Comparison of ENCODE assay signal across 8 mouse cellular contexts in genomic region chr7:3692987-3693808, GRCm38 (mm10). TPM values are rescaled to one million over a fixed set of nuclear protein-coding genes. Genes with fewer than 3 reads are reported as not detected.
DNase-seq lines count a peak whose midpoint lies in the region; ATAC-seq and TF ChIP-seq lines count a peak whose summit lies in the region.

Gene Mboat7, minus strand, starts transcription at chr7:3693523.

- no peak for TF ChIP-seq CTCF in lung, postnatal 0 days (IDR thresholded peaks at IDR 0.05)

- peaks cover 28% of the 10 kb centered on the region for H3K4me1 ChIP-seq in hindbrain, embryonic 10.5 days (replicated peaks)
- H3K4me1 ChIP-seq in lung, postnatal 0 days (ENCODE audit: insufficient read depth, low read depth, low read length), result 0 out of 2 replicates have a peak, but pooled peaks cover 3% of the 10 kb centered on the region

- peak within 1 kb of the TSS; percentile 96 for H3K4me2 ChIP-seq in lung, postnatal 0 days (replicated peaks; ENCODE audit: low read depth, low read length)

- H3K9ac ChIP-seq in lung, postnatal 0 days (replicated peaks; ENCODE audit: low read depth), result peak within 1 kb of the TSS; percentile 79

- under 1% methylated on average over 55 of the region's 55 CpGs for WGBS in hindbrain, embryonic 10.5 days
- WGBS in lung, postnatal 0 days, result under 1% methylated on average over 55 of the region's 55 CpGs

- DNase-seq in MN1 (ENCODE audit: low spot score), result peak; percentile 96
- peak; percentile 99 for DNase-seq in cerebellum, adult 9-10 months
- peak; percentile 96 for DNase-seq in hindbrain, embryonic 10.5 days (ENCODE audit: low spot score)
- peak; percentile 98 for DNase-seq in layer of hippocampus, adult 9-11 months
- DNase-seq in lung, postnatal 0 days (ENCODE audit: low spot score), result peak; percentile 99
- DNase-seq in ovary, postnatal 14 days (ENCODE audit: low spot score), result peak; percentile 92
- peak; percentile 99 for DNase-seq in thymus, postnatal 14 days

- peak; percentile 75 for TF ChIP-seq EP300 in lung, postnatal 0 days (IDR thresholded peaks at IDR 0.05)

- peaks cover 32% of the 10 kb centered on the region for H3K36me3 ChIP-seq in hindbrain, embryonic 10.5 days
- peaks cover 5% of the 10 kb centered on the region; the same call in 1 of the 2 replicates for H3K36me3 ChIP-seq in lung, postnatal 0 days (ENCODE audit: insufficient read depth, low read length)

- H3K9me3 ChIP-seq in hindbrain, embryonic 10.5 days, result no peaks in the 10 kb centered on the region
- no peaks in the 10 kb centered on the region for H3K9me3 ChIP-seq in lung, postnatal 0 days (ENCODE audit: low read length)

- ATAC-seq in frontal cortex, adult (ENCODE audit: low TSS enrichment), result peak; percentile 87
- peak; percentile 90 for ATAC-seq in lung, postnatal 0 days

- peak within 1 kb of the TSS; percentile 72 for H3K4me3 ChIP-seq in hindbrain, embryonic 10.5 days
- peak within 1 kb of the TSS; percentile 75 for H3K4me3 ChIP-seq in lung, postnatal 0 days (ENCODE audit: low read depth, low read length)

- H3K27ac ChIP-seq in hindbrain, embryonic 10.5 days, result peak within 1 kb of the TSS; percentile 92
- H3K27ac ChIP-seq in lung, postnatal 0 days (ENCODE audit: low read length), result peak within 1 kb of the TSS; percentile 94

- H3K27me3 ChIP-seq in hindbrain, embryonic 10.5 days (ENCODE audit: insufficient read depth, poor library complexity, severe bottlenecking), result no peaks in the 10 kb centered on the region
- H3K27me3 ChIP-seq in lung, postnatal 0 days (replicated peaks; ENCODE audit: insufficient read depth, low read length), result no peaks in the 10 kb centered on the region

RNA-seq across cellular contexts. Expression of gene Mboat7, which starts in this region (rescaled TPM):
- 38.9 and 39.2 TPM in 2 replicates for polyA plus RNA-seq in hindbrain, embryonic 10.5 days (2016; fragmentation: Nextera tagmentation; extraction: Ambion mirVana)
- 39.1 and 43.8 TPM in 2 replicates for polyA plus RNA-seq in lung, postnatal 0 days (2015; fragmentation: Nextera tagmentation; extraction: Ambion mirVana)

Comparison
In these comparisons a context has a peak if more than half of its experiments do, and no peak if none do; other contexts are left out.
1. Peak in every context shown above with its lines: DNase-seq, ATAC-seq, H3K4me3 ChIP-seq and H3K27ac ChIP-seq.